Mouse (Mus musculus) thymus, postnatal 4 days (tissue): ENCODE results near the gene Radil.

ENCODE experiments used
- DNase-seq: peaks from one replicate; pipeline ENCODE4 v3.0.0; 2021

Gene Radil

DNA sequence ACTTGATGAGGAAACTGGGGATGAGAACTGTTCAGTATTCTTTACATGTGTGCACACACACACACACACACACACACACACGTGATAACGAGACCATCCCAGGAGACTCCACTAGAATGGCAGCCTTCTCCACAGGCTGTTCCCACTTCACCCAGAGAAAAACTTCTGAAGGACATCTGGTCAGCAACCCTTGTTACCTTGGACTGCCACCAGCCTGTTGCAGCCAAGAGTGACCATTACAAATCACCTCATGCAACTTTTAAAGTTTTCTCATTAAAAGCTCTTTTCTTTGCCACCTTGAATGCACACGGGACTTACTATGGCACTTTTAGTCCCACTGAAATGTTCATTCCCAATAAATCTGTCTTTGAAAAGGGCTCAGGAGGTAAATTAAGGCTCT lies 13.6 kb downstream of the Radil start:
- no peak for DNase-seq

DNA sequence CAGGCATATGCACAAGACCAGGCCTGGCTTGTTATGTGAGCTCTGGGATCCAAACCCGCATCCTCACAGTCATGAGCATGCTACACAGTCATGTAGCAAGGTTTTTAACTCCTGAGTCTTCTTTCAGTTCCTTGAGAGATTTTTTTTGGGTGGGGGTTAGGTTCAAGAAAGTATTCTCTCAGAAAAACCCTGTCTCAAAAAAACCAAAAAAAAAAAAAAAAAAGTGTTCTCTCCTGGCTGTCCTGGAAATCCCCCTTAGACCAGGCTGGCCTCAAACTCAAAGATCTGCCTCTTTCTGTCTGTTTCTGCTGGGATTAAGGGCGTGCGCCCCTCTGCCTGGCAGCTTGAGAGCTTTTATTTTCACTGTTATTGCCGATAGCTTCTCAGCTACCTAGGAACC lies 15.5 kb downstream of the Radil start:
- DNase-seq = no peak

DNA sequence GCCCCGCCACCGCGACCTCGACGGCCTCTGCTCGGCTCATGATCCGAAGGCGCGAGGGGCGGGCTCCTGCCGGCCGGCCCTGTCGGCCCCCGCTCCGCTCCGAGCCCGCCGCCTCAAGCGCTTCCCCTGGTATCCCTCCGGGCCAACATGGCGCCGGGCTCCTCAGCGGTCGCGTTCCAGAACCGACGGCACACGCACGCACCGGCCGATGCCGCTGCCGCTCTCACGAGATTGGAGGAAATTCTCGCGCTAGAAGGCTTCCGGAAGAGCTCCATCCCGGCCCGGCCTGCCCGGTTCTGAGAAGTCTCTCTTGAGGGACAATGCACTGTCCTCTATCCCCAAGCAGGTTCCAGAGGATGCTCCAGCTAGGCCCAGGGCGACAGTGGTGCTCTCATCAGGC lies 21.0 kb downstream of the Radil start, which contains the start of gene Papolb:
Gene Papolb, minus strand, starts transcription at position 162 of the 400 bp plus-strand sequence.
- no peak for DNase-seq

DNA sequence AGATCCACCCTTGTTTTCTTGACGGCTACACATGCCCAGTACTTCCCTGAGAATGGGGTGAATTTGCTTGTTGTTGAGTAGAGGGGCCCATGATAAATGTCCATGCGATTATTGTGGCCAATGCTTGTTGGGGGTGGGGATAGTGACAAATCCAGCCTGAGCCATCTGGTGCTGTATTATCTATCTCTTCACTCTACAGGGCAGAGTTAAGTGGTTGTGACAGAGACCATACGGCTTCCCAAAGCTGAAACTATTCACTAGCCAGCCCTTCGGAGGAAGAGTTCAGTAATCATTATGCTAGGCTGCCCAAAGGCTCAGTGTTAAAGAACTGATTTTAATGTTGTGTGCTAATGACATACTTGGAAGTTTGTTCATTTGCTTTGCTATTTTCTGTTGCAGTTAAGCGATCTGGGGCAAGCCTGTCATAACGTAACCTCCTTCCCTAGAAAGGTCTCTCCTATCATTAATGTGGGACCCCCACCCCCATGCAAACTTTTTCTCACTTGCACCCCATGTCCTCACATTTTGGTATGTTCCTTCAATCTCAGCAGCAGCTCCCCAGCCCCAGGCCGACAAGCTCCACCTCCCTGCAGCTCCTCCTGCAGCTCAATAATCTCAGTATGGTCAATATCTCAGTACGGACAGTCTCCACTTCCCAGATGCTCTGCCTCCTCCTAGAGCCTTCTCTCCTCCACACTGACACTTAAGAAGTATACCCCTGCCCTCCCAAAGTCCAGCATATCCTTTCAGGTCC lies 26.0 kb downstream of the Radil start:
- no peak for DNase-seq

- no peak for DNase-seq
These were observed 29.6 kb downstream of the Radil start for GRCm38 (mm10) chr5:142521195-142521866.

- DNase-seq = no peak
These were observed 30.5 kb downstream of the Radil start for GRCm38 (mm10) chr5:142520360-142520759.

GRCm38 (mm10) chr5:142518973-142519372 lies 31.9 kb downstream of the Radil start:
- DNase-seq = no peak

DNA sequence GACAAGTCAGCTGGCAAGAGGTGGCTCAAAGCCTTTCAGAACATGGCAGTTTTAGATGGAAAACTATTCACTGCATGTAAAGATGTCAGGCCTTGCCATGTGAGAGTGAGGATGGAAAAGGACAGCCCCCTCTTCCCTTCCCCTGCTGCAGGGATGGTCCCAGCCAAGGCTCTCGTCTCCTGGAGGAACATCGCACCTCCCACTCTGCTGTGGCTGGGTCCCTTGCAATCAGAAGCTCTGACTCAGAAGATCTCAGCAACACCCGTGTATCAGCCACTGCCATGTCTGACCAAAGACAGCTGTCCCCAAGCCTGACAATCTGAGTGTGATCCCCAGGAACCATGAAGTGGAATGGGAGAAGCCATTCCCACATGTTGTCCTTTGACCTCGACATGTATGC lies 38.8 kb downstream of the Radil start:
- no peak for DNase-seq

GRCm38 (mm10) chr5:142510061-142510414 lies 40.9 kb downstream of the Radil start:
- DNase-seq = no peak

DNA sequence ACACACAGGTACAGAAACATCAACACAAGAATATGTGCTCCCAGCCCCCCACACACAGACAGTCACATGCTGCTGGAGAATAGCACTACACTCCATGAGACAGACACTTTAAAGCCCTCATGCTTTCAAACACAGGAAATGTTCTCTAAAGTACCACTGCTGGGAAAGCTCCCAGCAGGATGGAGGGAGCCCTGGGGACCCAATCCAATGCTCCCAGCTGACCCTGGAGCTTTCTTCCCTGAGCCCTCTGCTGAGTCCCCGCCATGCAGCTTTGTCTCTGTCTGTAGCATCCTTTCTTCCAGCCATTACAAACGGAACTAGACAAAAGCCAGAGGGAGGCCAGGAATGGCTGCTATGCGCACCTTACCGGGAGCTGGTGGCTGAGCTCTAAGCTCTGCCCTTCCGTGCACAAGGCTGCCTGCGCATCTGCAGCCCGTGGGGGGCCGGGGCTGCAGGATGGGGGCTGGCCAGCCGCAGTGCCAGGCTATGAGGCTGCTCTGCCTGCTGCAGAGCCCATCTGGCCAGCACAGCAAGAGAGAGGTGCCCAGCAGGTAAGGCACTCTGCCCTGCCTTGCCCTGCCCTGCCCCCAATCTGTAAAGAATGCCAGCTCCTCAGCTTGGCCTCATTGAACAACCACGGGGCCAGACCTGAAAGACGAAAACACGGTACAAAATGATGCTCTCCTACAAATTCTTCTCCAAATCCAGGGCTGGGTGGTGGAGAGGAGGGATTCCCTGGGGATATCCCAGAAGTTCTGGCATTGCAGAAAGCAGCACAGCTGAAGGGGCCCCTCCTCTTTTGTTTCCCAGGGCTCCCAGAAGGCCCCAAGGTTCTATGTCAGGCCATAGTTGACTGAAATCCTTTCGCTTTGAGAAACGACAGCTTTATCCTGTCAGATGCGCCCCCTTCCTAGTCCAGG lies 41.5 kb downstream of the Radil start:
- no peak for DNase-seq

GRCm38 (mm10) chr5:142505695-142506423 lies 45.0 kb downstream of the Radil start:
- DNase-seq = peak; percentile 43

GRCm38 (mm10) chr5:142504175-142504574 lies 46.7 kb downstream of the Radil start:
- DNase-seq = no peak

DNA sequence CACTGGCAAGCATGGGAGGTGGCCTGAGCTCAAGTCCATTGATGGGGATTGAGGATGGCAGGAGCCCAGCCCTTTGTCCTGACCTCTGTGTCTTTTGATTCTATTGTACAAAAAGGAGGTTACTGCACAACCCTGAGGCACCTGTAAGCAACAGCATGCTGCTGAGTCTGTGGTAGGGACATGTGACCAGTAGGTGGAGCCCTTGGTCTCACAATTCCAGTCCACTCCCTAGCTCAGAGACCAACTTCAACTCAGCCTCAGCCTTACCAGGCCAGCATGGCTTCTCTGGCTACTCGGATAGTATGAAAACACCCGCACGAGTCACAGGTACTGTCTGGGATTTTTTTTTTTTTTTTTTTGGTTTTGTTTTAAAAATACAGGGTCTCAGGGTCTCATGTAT lies 48.5 kb downstream of the Radil start:
- peak; percentile 74 for DNase-seq

- peak; percentile 41 for DNase-seq
These were observed 50.0 kb downstream of the Radil start for GRCm38 (mm10) chr5:142500918-142501317.

DNA sequence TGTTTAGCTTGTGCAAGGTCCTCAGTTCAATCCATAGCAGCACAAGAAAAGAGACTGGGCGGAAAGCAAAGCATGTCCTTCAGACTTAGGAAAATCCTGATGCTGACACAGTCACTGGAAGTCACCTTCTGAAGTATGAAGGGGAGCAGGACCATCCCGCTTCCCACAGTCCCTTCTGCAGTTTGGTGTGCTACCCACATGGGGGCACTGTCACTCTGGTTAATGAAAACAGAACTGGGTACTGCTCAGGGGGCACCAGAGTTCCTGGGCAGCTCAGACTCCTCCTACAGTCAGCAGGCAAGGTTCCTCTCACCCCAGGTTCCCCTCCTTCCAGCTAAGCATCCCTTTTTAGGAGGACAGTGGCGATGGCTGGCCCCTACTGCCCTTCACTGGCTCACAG lies 51.9 kb downstream of the Radil start:
- peak; percentile 60 for DNase-seq

GRCm38 (mm10) chr5:142495321-142496096 lies 55.4 kb downstream of the Radil start:
- DNase-seq = no peak

DNA sequence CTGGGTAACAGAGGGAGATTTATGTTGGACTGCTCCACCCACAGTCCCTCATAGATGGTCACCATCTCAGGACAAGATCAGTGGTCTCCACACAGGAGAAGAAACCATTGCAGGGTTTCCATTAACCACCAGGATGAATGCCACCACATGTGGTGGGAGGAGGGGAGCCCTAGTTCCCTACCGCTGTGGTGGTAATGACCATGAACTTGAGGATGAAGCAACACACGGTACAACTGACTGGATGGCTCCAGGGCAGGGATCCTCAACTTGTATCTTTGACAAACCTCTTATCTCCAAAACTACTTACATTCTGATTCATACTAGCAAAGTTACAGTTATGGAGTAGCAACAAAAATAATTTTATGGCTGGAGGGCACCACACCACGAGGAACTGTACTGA lies 57.6 kb downstream of the Radil start:
- no peak for DNase-seq

DNA sequence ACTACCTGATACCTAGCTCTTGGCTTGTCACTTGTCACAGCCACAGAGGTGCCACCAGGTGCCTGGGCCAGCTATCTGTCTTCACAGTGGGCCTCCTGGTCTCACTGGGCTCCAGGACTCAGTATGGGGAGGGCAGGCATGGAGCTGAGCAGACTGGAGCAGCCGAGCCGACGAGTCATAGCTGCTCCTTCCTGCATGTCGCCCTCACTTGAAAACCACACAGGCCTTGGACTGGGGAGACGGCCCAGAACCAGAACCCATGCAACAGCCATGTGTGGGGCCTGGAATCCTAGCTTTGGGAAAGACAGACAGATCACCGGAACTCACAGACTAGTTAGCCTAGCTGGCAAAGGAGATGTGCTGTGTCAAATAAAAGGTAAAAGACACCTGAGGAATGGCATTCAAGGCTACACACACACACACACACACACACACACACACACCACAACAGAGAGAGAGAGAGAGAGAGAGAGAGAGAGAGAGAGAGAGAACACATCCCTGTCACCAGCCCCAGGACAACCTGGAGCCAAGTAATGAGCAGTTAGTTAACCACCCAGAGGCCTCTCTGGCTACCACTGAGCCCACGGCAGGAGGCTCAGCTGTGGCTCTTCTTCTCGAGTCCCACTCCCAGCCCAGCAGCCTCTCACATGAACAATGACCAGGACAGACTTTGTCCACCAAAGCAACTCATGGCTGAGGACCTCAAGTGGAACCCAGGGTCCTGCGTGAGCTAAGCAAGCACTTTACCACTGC lies 60.8 kb downstream of the Radil start:
- DNase-seq = no peak

DNA sequence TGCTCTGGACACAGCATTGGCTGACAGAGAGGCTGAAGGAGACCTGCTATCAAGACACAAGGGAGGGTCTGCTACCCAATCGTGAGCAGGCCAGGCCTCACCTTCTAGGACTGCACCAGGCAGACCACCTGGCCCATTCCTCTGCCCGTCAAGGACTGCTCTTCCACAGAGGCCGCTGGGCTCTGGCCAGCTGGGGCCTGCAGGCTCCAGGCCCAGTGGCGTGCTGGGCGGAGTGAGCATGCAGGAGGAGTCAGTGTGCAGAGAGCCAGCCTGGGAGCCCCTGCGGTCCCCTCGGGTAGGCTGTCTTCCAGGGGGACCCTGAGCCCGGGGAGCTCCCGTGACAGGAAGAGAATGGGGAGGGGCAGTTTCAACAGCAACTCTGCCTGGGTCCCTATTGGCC lies 64.2 kb downstream of the Radil start:
- no peak for DNase-seq

- DNase-seq = no peak
These were observed 67.3 kb downstream of the Radil start for GRCm38 (mm10) chr5:142483581-142483980.

- DNase-seq = peak; percentile 50
These were observed 68.4 kb downstream of the Radil start for GRCm38 (mm10) chr5:142482512-142482911.
